Mouse (Mus musculus) embryonic fibroblast, embryonic 13.5 days (primary cell): Measurements from ENCODE around the gene Nav2.

ENCODE experiments used
- CTCF ChIP-seq: IDR thresholded peaks from 2 replicates; pipeline ENCODE4 v1.5.1; 2011; ENCODE audit warnings: mild to moderate bottlenecking, control low read depth, low read length, moderate library complexity, borderline replicate concordance; ENCODE audit not compliant: insufficient read depth
- POLR2A ChIP-seq: IDR thresholded peaks from 2 replicates; pipeline ENCODE4 v1.6.1; 2011; ENCODE audit warnings: low read depth, mild to moderate bottlenecking, control low read depth, low read length, moderate library complexity

DNA sequence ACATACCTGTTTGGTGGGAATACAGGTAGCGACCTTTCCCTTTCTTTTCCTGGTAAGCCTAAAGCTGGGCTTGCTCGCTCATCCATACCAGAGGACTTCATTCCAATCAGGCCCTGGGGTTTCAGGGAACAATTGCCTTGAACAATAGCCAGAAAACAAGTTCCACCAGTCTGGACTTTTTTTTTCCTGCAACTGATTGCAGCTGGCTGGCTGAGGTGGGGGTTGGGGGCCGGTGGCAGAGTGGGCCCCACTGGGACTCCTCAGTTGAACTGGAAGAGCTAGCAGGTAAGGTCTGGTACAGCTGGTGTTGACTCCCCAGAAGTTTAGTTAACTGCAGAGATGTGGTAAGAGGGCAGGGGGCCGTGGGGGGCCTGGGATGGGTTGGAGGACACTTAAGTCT, 619.0 kb downstream of the Nav2 start:
- no peak for TF ChIP-seq CTCF
- TF ChIP-seq POLR2A: no peak
